Mouse (Mus musculus): ENCODE results near the gene Zfp345. TPM values are rescaled to one million over a fixed set of nuclear protein-coding genes. Genes with fewer than 3 reads are reported as not detected.
"Not testable (repeated sequence)": the region's sequence is repeated elsewhere in the genome, so short reads cannot be mapped to it uniquely, and the experiment has no call there.

Gene Zfp345
- polyA plus RNA-seq (2015; fragmentation: Nextera tagmentation; extraction: Ambion mirVana): not detected in 2 replicates

- not testable (repeated sequence) for H3K9me3 ChIP-seq; H3K36me3 ChIP-seq; H3K4me3 ChIP-seq (replicated peaks); H3K9ac ChIP-seq (replicated peaks); H3K27me3 ChIP-seq; H3K4me2 ChIP-seq (replicated peaks); H3K27ac ChIP-seq; ATAC-seq; H3K4me1 ChIP-seq (replicated peaks)
- 64% methylated on average over 7 of the region's 8 CpGs for WGBS
Observed at GRCm38 (mm10) chr2:150484939-150485778, at the start of gene Zfp345. Gene Zfp345, minus strand, starts transcription at chr2:150485091.

GRCm38 (mm10) chr2:150525703-150526207 lies 40.9 kb upstream of the Zfp345 start:
- Histone ChIP-seq H3K9ac (replicated peaks) (peak overlapping the region; percentile 65), H3K9me3 (no peaks in the 10 kb centered on the region), H3K4me1 (replicated peaks) (peaks cover 7% of the 10 kb centered on the region), H3K36me3 (no peaks in the 10 kb centered on the region), H3K4me2 (replicated peaks) (peak overlapping the region; percentile 82), H3K27ac (no peak overlapping the region), H3K27me3 (peaks cover 24% of the 10 kb centered on the region), H3K4me3 (replicated peaks) (peak overlapping the region; percentile 47)
- WGBS: 2% methylated on average over 42 of the region's 42 CpGs
- peak; percentile 74 for ATAC-seq

GRCm38 (mm10) chr2:150512837-150513236 lies 27.9 kb upstream of the Zfp345 start:
- Histone ChIP-seq H3K27ac (no peak overlapping the region), H3K9me3 (no peaks in the 10 kb centered on the region; the same call in 1 of the 2 replicates), H3K4me3 (replicated peaks) (no peak overlapping the region), H3K4me1 (replicated peaks) (no peaks in the 10 kb centered on the region), H3K4me2 (replicated peaks) (no peak overlapping the region), H3K9ac (replicated peaks) (no peak overlapping the region), H3K36me3 (no peaks in the 10 kb centered on the region), H3K27me3 (no peaks in the 10 kb centered on the region)
- no peak for ATAC-seq
- WGBS: 82% methylated on average over 3 of the region's 3 CpGs

- H3K27ac ChIP-seq; H3K27me3 ChIP-seq; H3K9me3 ChIP-seq; H3K9ac ChIP-seq (replicated peaks); H3K4me1 ChIP-seq (replicated peaks); H3K36me3 ChIP-seq: not testable (repeated sequence)
- WGBS: 44% methylated on average over 60 of the region's 60 CpGs
- ATAC-seq: 0 out of 2 replicates have a peak, but pooled peaks have one; percentile 37
- Histone ChIP-seq H3K4me2 (replicated peaks) (peak overlapping the region; percentile 44), H3K4me3 (replicated peaks) (peak overlapping the region; percentile 29)
Observed at GRCm38 (mm10) chr2:150500124-150500973, 15.5 kb upstream of the Zfp345 start.

- 59% methylated on average over 2 of the region's 2 CpGs for WGBS
- Histone ChIP-seq H3K4me1 (replicated peaks) (no peaks in the 10 kb centered on the region), H3K9me3 (no peaks in the 10 kb centered on the region), H3K36me3 (no peaks in the 10 kb centered on the region), H3K4me2 (replicated peaks) (no peak overlapping the region), H3K9ac (replicated peaks) (no peak overlapping the region), H3K27ac (no peak overlapping the region), H3K4me3 (replicated peaks) (no peak overlapping the region), H3K27me3 (no peaks in the 10 kb centered on the region)
- ATAC-seq: no peak
Observed at GRCm38 (mm10) chr2:150493031-150493430, 8.1 kb upstream of the Zfp345 start.

- Histone ChIP-seq H3K27ac (0 out of 2 replicates have a peak within 1 kb of the TSS, but pooled peaks have one; percentile 30), H3K4me2 (replicated peaks) (peak within 1 kb of the TSS; percentile 59), H3K9ac (replicated peaks) (peak within 1 kb of the TSS; percentile 66), H3K4me3 (replicated peaks) (peak within 1 kb of the TSS; percentile 51)
- not testable (repeated sequence) for H3K27me3 ChIP-seq; H3K36me3 ChIP-seq; H3K4me1 ChIP-seq (replicated peaks); H3K9me3 ChIP-seq
- ATAC-seq: peak; percentile 100
- under 1% methylated on average over 18 of the region's 18 CpGs for whole genome bisulfite sequencing
Observed at GRCm38 (mm10) chr2:150451180-150451919, 33.5 kb downstream of the Zfp345 start, which contains the start of gene Zfp442. Gene Zfp442, minus strand, starts transcription at chr2:150451486.

GRCm38 (mm10) chr2:150439084-150439483 lies 45.8 kb downstream of the Zfp345 start:
- peaks cover 23% of the 10 kb centered on the region for H3K9me3 ChIP-seq
- H3K4me1 ChIP-seq (replicated peaks); H3K27me3 ChIP-seq; H3K9ac ChIP-seq (replicated peaks); ATAC-seq; H3K27ac ChIP-seq; H3K4me3 ChIP-seq (replicated peaks); H3K4me2 ChIP-seq (replicated peaks): not testable (repeated sequence)
- 92% methylated on average over 1 of the region's 1 CpGs for WGBS
- peaks cover 19% of the 10 kb centered on the region for H3K36me3 ChIP-seq

Other genes with a start within 250 kb of the Zfp345 start
- 2.9 and 3.6 TPM in 2 replicates for gene Gm21994, start 229.5 kb downstream of the Zfp345 start, polyA plus RNA-seq (2015; fragmentation: Nextera tagmentation; extraction: Ambion mirVana)
- gene Gm14124, start 227.6 kb downstream of the Zfp345 start, polyA plus RNA-seq (2015; fragmentation: Nextera tagmentation; extraction: Ambion mirVana): not detected in 2 replicates
- 1.5 and 1.6 TPM in 2 replicates for gene Gm10130, start 161.4 kb downstream of the Zfp345 start, polyA plus RNA-seq (2015; fragmentation: Nextera tagmentation; extraction: Ambion mirVana)
- 13.4 and 15.5 TPM in 2 replicates for gene 3300002I08Rik, start 122.3 kb downstream of the Zfp345 start, polyA plus RNA-seq (2015; fragmentation: Nextera tagmentation; extraction: Ambion mirVana)
- 8.6 and 9.2 TPM in 2 replicates for gene Zfp442, start 33.6 kb downstream of the Zfp345 start, polyA plus RNA-seq (2015; fragmentation: Nextera tagmentation; extraction: Ambion mirVana)
- gene Cst7, start 85.3 kb upstream of the Zfp345 start, polyA plus RNA-seq (2015; fragmentation: Nextera tagmentation; extraction: Ambion mirVana): 0.16 TPM in 1 of 2 replicates, not detected in the other
- gene Apmap, start 123.5 kb upstream of the Zfp345 start, polyA plus RNA-seq (2015; fragmentation: Nextera tagmentation; extraction: Ambion mirVana): 39.9 and 43.0 TPM in 2 replicates
- gene Acss1, start 183.4 kb upstream of the Zfp345 start, polyA plus RNA-seq (2015; fragmentation: Nextera tagmentation; extraction: Ambion mirVana): 20.1 and 22.7 TPM in 2 replicates
- gene Vsx1, start 204.3 kb upstream of the Zfp345 start, polyA plus RNA-seq (2015; fragmentation: Nextera tagmentation; extraction: Ambion mirVana): 0.05 and 0.23 TPM in 2 replicates

All from midbrain, embryonic 13.5 days (tissue).